26 mouse cellular contexts compared by ENCODE assay signal in genomic region chr1:140491406-140491805, GRCm38 (mm10).
DNase-seq lines count a peak whose midpoint lies in the region; ATAC-seq lines count a peak whose summit lies in the region.
"Had no signal": no experiment of that assay in that cellular context is flagged by ENCODE, and none has a peak within 500 bp of the region (broad histone marks: within the 10 kb centered on the region; RNA-seq: fewer than 3 reads in every experiment).

No protein-coding gene starts in this region.

- no peak overlapping the region for H3K4me2 ChIP-seq in heart, embryonic 12.5 days
- H3K4me2 ChIP-seq: forebrain, embryonic 15.5 days; hindbrain, embryonic 15.5 days; midbrain, embryonic 15.5 days; neural tube, embryonic 12.5 days had no signal

- no peak overlapping the region for H3K4me3 ChIP-seq in heart, embryonic 12.5 days
- H3K4me3 ChIP-seq: embryonic facial prominence, embryonic 10.5 days; forebrain, embryonic 15.5 days; hindbrain, embryonic 15.5 days; midbrain, embryonic 15.5 days; neural tube, embryonic 12.5 days had no signal

- H3K9me3 ChIP-seq in heart, embryonic 12.5 days (replicated peaks), result no peaks in the 10 kb centered on the region
- H3K9me3 ChIP-seq: embryonic facial prominence, embryonic 10.5 days; forebrain, embryonic 15.5 days; hindbrain, embryonic 15.5 days; midbrain, embryonic 15.5 days; neural tube, embryonic 12.5 days had no signal

- no peaks in the 10 kb centered on the region for H3K36me3 ChIP-seq in heart, embryonic 12.5 days
- H3K36me3 ChIP-seq: embryonic facial prominence, embryonic 10.5 days; forebrain, embryonic 15.5 days; G1E; hindbrain, embryonic 15.5 days; midbrain, embryonic 15.5 days; neural tube, embryonic 12.5 days had no signal

- WGBS in heart, embryonic 12.5 days, result 86% methylated on average over 1 of the region's 1 CpGs

- intact Hi-C loops in left cerebral cortex, postnatal 4 days (cut with DNase I), result no loop called here
- intact Hi-C loops in left cerebral cortex, postnatal 25 days (cut with DNase I), result loop anchor here (5.0 kb wide), 2 partner anchors 34 to 54 kb away; no protein-coding TSS in a partner anchor

- no peak overlapping the region for H3K9ac ChIP-seq in heart, embryonic 12.5 days
- H3K9ac ChIP-seq: forebrain, embryonic 15.5 days; hindbrain, embryonic 15.5 days; liver, postnatal 0 days; midbrain, embryonic 15.5 days; neural tube, embryonic 12.5 days had no signal

- no peaks in the 10 kb centered on the region for H3K27me3 ChIP-seq in heart, embryonic 12.5 days (replicated peaks)
- H3K27me3 ChIP-seq: CH12.LX; forebrain, embryonic 15.5 days; hindbrain, embryonic 15.5 days; midbrain, embryonic 15.5 days; neural tube, embryonic 12.5 days; Patski had no signal

- peaks cover 5% of the 10 kb centered on the region for H3K4me1 ChIP-seq in heart, embryonic 12.5 days (replicated peaks)
- H3K4me1 ChIP-seq: embryonic facial prominence, embryonic 10.5 days; forebrain, embryonic 15.5 days; hindbrain, embryonic 15.5 days; midbrain, embryonic 15.5 days; neural tube, embryonic 12.5 days had no signal

- ATAC-seq in heart, embryonic 12.5 days (ENCODE audit: insufficient number of reproducible peaks, low FRiP score), result no peak
- ATAC-seq: forebrain, embryonic 15.5 days; liver, postnatal 0 days; lung, postnatal 0 days; midbrain, embryonic 15.5 days; Patski had no signal

- peak; percentile 7 for DNase-seq in layer of hippocampus, adult 11-12 months (ENCODE audit: low spot score)
- no peak for DNase-seq in layer of hippocampus, postnatal 25 days (ENCODE audit: extremely low spot score in 1 of 2, low spot score in 1 of 2)
- DNase-seq in left cerebral cortex, adult 9 months (ENCODE audit: low spot score in 2 of 2), result peak; percentile 31 to 56
- DNase-seq in left cerebral cortex, postnatal 4 days, result no peak
- peak; percentile 79 for DNase-seq in brain, adult 2 months (ENCODE audit: low read depth, low spot score)
- peak; percentile 21 to 87 for DNase-seq in left cerebral cortex, postnatal 25 days (ENCODE audit: low spot score in 2 of 2)
- DNase-seq: adrenal gland, adult 2 months; B cell, adult 2 months; cerebellum, adult 11-12 months; cerebellum, postnatal 10 days; kidney, adult 8-10 months; kidney, postnatal 10 days; liver, postnatal 0 days; spleen, adult 18-20 months; thymus, postnatal 36 days had no signal

- H3K27ac ChIP-seq in heart, embryonic 12.5 days (ENCODE audit: poor library complexity, severe bottlenecking), result no peak overlapping the region
- H3K27ac ChIP-seq: embryonic facial prominence, embryonic 10.5 days; forebrain, embryonic 15.5 days; hindbrain, embryonic 15.5 days; macrophage; midbrain, embryonic 15.5 days; neural tube, embryonic 12.5 days had no signal

Comparison
In these comparisons a context has a peak if more than half of its experiments do, and no peak if none do; other contexts are left out.
1. DNase-seq: peak in layer of hippocampus, adult 11-12 months (single experiment), left cerebral cortex, adult 9 months (2 of 2), brain, adult 2 months (single experiment) and left cerebral cortex, postnatal 25 days (2 of 2); none in layer of hippocampus, postnatal 25 days (0 of 2) and left cerebral cortex, postnatal 4 days (single experiment).